Mouse (Mus musculus) intestine, embryonic 14.5 days (tissue): Measurements from ENCODE around the gene Ano3. TPM values are rescaled to one million over a fixed set of nuclear protein-coding genes. Genes with fewer than 3 reads are reported as not detected.
A peak's percentile ranks its signal among the peaks of the same experiment; 100 is the strongest.
"Not testable (repeated sequence)": the region's sequence is repeated elsewhere in the genome, so short reads cannot be mapped to it uniquely, and the experiment has no call there.

Experiments used
- ATAC-seq: fragments of 200-750 bp; cut with Nextera tagmentation; replicated peaks from 2 replicates; pipeline ENCODE4 v1.8.0; 2017; ENCODE audit warnings: low read depth, moderate number of reproducible peaks, moderate TSS enrichment, moderate library complexity; ENCODE audit not compliant: low FRiP score, low TSS enrichment
- DNase-seq: peaks from one replicate; pipeline ENCODE4 v3.0.0-alpha.2; 2018; ENCODE audit warnings: low spot score
- H3K27ac ChIP-seq: fragments of 300-500 bp; sonication (generic); 2 replicates; pipeline ENCODE4 v1.5.1; 2014; ENCODE audit warnings: low read depth, mild to moderate bottlenecking, control low read depth
- H3K27me3 ChIP-seq: fragments of 300-500 bp; sonication (generic); replicated peaks from 2 replicates; pipeline ENCODE4 v1.6.1; 2014; ENCODE audit warnings: low read length, control low read depth; ENCODE audit not compliant: control insufficient read depth, insufficient read depth
- H3K36me3 ChIP-seq: fragments of 300-500 bp; sonication (generic); 2 replicates; pipeline ENCODE4 v1.6.1; 2014; ENCODE audit warnings: low read length, control low read depth; ENCODE audit not compliant: control insufficient read depth, insufficient read depth
- H3K4me1 ChIP-seq: fragments of 300-500 bp; sonication (generic); replicated peaks from 2 replicates; pipeline ENCODE4 v1.6.1; 2014; ENCODE audit warnings: low read length, control low read depth, mixed read lengths; ENCODE audit not compliant: control insufficient read depth, insufficient read depth
- H3K4me2 ChIP-seq: fragments of 300-500 bp; sonication (generic); 2 replicates; pipeline ENCODE4 v1.6.1; 2014; ENCODE audit warnings: low read length
- H3K4me3 ChIP-seq: fragments of 300-500 bp; sonication (generic); 2 replicates; pipeline ENCODE4 v1.5.1; 2014; ENCODE audit warnings: low read depth, low read length, control low read depth, mixed read lengths
- H3K9ac ChIP-seq: fragments of 300-500 bp; sonication (generic); 2 replicates; pipeline ENCODE4 v1.6.1; 2014; ENCODE audit warnings: mild to moderate bottlenecking, low read length
- H3K9me3 ChIP-seq: fragments of 300-500 bp; sonication (generic); 2 replicates; pipeline ENCODE4 v1.6.1; 2016; ENCODE audit warnings: low read length, control low read depth; ENCODE audit not compliant: control insufficient read depth
- WGBS: fragments of 180-500 bp; shearing (Covaris S2); extraction: QIAGEN DNeasy Blood & Tissue Kit; methylation state at CpG from one replicate; pipeline ENCODE4 v1.1.7; 2014; 5-methylcytosine and 5-hydroxymethylcytosine counted together
- polyA plus RNA-seq: library from polyadenylated mRNA; unstranded; fragments of >200 nt; fragmentation: Nextera tagmentation; extraction: Ambion mirVana; gene quantifications from 2 replicates; pipeline ENCODE4 v1.2.1, GENCODE M21; 2014

The Ano3 gene
- polyA plus RNA-seq: 0.09 and 0.30 TPM in 2 replicates

- not testable (repeated sequence) for H3K27ac ChIP-seq, H3K9ac ChIP-seq, ATAC-seq, H3K4me1 ChIP-seq, H3K27me3 ChIP-seq, DNase-seq, H3K9me3 ChIP-seq, H3K36me3 ChIP-seq
- peak within 1 kb of the TSS; percentile 29 for H3K4me3 ChIP-seq
- peak within 1 kb of the TSS; percentile 54 for H3K4me2 ChIP-seq
These were observed at the start of gene Ano3 for GRCm38 (mm10) chr2:110950823-110951222. Ano3 (minus strand) TSS chr2:110950923.

GRCm38 (mm10) chr2:110990071-110990470, 39.3 kb upstream of the Ano3 start:
- no peak for DNase-seq
- H3K9ac ChIP-seq: no peak overlapping the region
- H3K9me3 ChIP-seq: no peaks in the 10 kb centered on the region
- no peak overlapping the region for H3K27ac ChIP-seq
- no peak overlapping the region for H3K4me3 ChIP-seq
- no peak overlapping the region for H3K4me2 ChIP-seq
- H3K27me3 ChIP-seq: no peaks in the 10 kb centered on the region
- no peak for ATAC-seq
- H3K4me1 ChIP-seq: no peaks in the 10 kb centered on the region
- WGBS: 70% methylated on average over 1 of the region's 1 CpGs
- H3K36me3 ChIP-seq: no peaks in the 10 kb centered on the region

DNA sequence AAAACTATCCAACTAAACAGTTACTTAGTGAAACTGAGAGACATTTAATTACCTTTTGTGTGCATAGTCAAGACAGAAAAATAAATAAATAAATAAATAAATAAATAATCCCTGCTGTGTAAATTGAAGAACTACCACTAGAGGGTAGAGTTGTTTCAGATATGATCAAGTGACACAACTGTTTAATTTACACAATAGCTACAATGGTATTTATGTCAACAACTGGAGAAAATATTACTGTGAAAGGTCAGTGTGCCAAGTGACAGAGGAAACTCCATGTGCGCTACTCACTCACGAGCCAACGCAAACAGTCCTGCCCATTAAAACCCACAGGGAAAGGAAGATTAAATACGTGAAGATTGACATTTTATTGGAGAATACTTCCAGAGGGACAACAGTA, 38.8 kb upstream of the Ano3 start:
- WGBS: 68% methylated on average over 4 of the region's 4 CpGs
- DNase-seq: no peak

GRCm38 (mm10) chr2:110985853-110986271, 35.1 kb upstream of the Ano3 start:
- no peaks in the 10 kb centered on the region for H3K9me3 ChIP-seq
- H3K27ac ChIP-seq: no peak overlapping the region
- no peaks in the 10 kb centered on the region for H3K36me3 ChIP-seq
- no peak overlapping the region for H3K4me3 ChIP-seq
- DNase-seq (no peak), ATAC-seq (no peak)
- H3K4me1 ChIP-seq: no peaks in the 10 kb centered on the region
- no peak overlapping the region for H3K9ac ChIP-seq
- WGBS: 90% methylated on average over 2 of the region's 2 CpGs
- H3K4me2 ChIP-seq: no peak overlapping the region
- no peaks in the 10 kb centered on the region for H3K27me3 ChIP-seq

More for the DNA sequence above, 38.8 kb upstream of the Ano3 start:
- no peak overlapping the region for H3K4me2 ChIP-seq
- no peak overlapping the region for H3K9ac ChIP-seq
- no peaks in the 10 kb centered on the region for H3K27me3 ChIP-seq
- no peaks in the 10 kb centered on the region for H3K9me3 ChIP-seq
- H3K4me3 ChIP-seq: no peak overlapping the region
- H3K27ac ChIP-seq: no peak overlapping the region
- ATAC-seq: no peak
- no peaks in the 10 kb centered on the region for H3K4me1 ChIP-seq
- H3K36me3 ChIP-seq: no peaks in the 10 kb centered on the region

DNA sequence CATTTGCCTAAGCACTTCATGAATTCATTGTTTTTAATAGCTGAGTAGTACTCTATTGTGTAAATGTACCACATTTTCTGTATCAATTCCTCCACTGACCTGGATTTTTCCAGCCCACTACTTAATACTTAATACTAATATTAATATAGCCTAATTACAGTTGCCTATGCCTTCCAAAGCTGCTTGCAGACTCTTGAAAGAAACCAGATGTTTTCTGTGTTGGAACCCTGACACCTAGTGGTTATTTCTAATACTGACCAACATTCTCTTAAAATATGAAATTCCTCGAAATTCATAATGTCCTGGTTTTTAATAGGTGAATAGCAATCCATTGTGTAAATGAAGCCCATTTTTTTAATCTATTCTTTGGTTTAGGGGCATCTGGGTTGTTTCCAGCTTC, 31.0 kb upstream of the Ano3 start:
- Histone ChIP-seq H3K9me3 (no peaks in the 10 kb centered on the region), H3K9ac (no peak overlapping the region), H3K27me3 (no peaks in the 10 kb centered on the region), H3K4me1 (no peaks in the 10 kb centered on the region), H3K36me3 (no peaks in the 10 kb centered on the region), H3K27ac (no peak overlapping the region), H3K4me2 (no peak overlapping the region), H3K4me3 (no peak overlapping the region)
- DNase-seq: no peak
- 32% methylated on average over 1 of the region's 1 CpGs for WGBS
- ATAC-seq: no peak

- Histone ChIP-seq H3K4me2 (no peak overlapping the region), H3K4me1 (no peaks in the 10 kb centered on the region), H3K4me3 (no peak overlapping the region), H3K36me3 (no peaks in the 10 kb centered on the region), H3K27me3 (no peaks in the 10 kb centered on the region), H3K27ac (no peak overlapping the region), H3K9ac (no peak overlapping the region), H3K9me3 (no peaks in the 10 kb centered on the region)
- 57% methylated on average over 2 of the region's 2 CpGs for WGBS
- ATAC-seq (no peak), DNase-seq (no peak)
These were observed 28.9 kb upstream of the Ano3 start for GRCm38 (mm10) chr2:110979610-110980009.

DNA sequence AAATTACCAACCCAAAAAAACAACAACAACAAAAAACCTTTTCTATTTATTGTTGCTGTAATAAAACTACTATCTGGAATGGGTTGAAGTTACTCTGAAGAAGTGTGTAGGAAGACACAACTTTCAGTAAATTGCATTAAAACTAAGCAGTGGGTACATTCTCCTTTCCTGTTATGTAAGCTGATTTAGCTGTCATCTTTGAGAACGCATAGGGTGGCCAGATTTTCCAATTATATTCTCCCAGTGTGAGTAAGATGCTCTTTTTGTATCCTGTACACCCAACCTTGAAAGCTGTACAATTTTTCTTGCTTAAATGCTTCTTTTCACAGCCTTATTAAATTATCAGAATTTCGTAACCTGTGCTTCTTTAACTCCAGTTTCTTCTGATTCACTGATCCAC, 26.1 kb upstream of the Ano3 start:
- DNase-seq (no peak), ATAC-seq (no peak)
- H3K9ac ChIP-seq: no peak overlapping the region
- no peak overlapping the region for H3K27ac ChIP-seq
- H3K4me3 ChIP-seq: no peak overlapping the region
- H3K4me1 ChIP-seq: no peaks in the 10 kb centered on the region
- H3K27me3 ChIP-seq: no peaks in the 10 kb centered on the region
- WGBS: 87% methylated on average over 2 of the region's 2 CpGs
- no peaks in the 10 kb centered on the region for H3K36me3 ChIP-seq
- no peaks in the 10 kb centered on the region for H3K9me3 ChIP-seq
- no peak overlapping the region for H3K4me2 ChIP-seq

DNA sequence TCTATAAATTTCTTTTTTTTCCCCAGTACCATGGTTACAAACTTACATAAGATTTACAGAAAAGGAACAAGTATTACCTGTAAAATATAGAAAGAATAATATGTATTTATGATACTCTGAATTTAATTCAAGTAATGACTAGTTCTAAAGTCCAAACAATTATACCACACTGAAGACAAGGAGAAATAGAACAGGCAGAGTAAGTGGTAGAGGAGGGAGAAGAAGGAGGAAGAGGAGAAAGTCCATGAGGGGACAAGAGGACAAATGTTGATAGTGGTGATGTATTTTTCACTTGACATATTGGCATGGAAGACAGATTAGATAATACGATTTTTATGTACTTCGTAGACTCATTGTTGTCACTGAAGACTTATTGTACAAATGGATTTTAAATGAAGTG, 19.4 kb upstream of the Ano3 start:
- ATAC-seq (no peak), DNase-seq (no peak)
- Histone ChIP-seq H3K27me3 (no peaks in the 10 kb centered on the region), H3K4me3 (no peak overlapping the region), H3K36me3 (no peaks in the 10 kb centered on the region), H3K27ac (no peak overlapping the region), H3K4me1 (no peaks in the 10 kb centered on the region), H3K9ac (no peak overlapping the region), H3K9me3 (no peaks in the 10 kb centered on the region), H3K4me2 (no peak overlapping the region)
- 82% methylated on average over 2 of the region's 2 CpGs for WGBS

DNA sequence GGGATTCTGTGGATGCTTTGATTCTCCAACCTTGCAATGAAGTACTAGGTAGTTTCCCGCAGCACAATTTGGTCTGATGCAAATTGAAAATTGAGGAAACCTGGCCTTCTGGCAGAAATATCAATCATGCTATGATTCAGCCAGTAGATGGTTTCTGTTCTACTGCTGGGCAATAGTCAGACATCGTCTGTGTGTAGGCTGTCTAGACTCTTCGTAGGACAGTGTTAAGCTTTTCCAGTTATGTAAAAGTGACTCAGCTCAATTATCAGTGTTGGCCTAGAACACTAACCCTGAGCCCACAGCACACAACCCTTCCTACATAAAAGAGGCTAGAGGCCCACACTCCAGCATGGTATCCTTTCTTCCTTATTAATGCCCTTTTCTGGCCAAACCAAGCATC, 14.7 kb upstream of the Ano3 start:
- no peaks in the 10 kb centered on the region for H3K4me1 ChIP-seq
- DNase-seq: no peak
- 90% methylated on average over 3 of the region's 3 CpGs for WGBS
- no peak overlapping the region for H3K4me2 ChIP-seq
- H3K9me3 ChIP-seq: no peaks in the 10 kb centered on the region
- H3K27ac ChIP-seq: no peak overlapping the region
- no peak for ATAC-seq
- H3K9ac ChIP-seq: no peak overlapping the region
- H3K27me3 ChIP-seq: no peaks in the 10 kb centered on the region
- H3K4me3 ChIP-seq: no peak overlapping the region
- no peaks in the 10 kb centered on the region for H3K36me3 ChIP-seq
